Mouse (Mus musculus): ENCODE measurements around the gene Frmd3. TPM values are rescaled to one million over a fixed set of nuclear protein-coding genes. Genes with fewer than 3 reads are reported as not detected.
"Not testable (repeated sequence)": the region's sequence is repeated elsewhere in the genome, so short reads cannot be mapped to it uniquely, and the experiment has no call there.

The Frmd3 gene
- polyA plus RNA-seq, 1 experiment from 2014 or later: 0.35 TPM

- no peak for ATAC-seq
These were observed 97.6 kb downstream of the Frmd3 start for GRCm38 (mm10) chr4:74110816-74111215.

GRCm38 (mm10) chr4:74191528-74191927, 178.3 kb downstream of the Frmd3 start:
- ATAC-seq: no peak
- Histone ChIP-seq H3K27ac (ENCODE audit: low read length) (no peak overlapping the region), H3K36me3 (ENCODE audit: control insufficient read depth, insufficient read depth, low read length) (no peaks in the 10 kb centered on the region), H3K9me3 (ENCODE audit: control insufficient read depth, low read length) (no peaks in the 10 kb centered on the region), H3K27me3 (replicated peaks; ENCODE audit: control insufficient read depth, insufficient read depth, low read length) (no peaks in the 10 kb centered on the region), H3K9ac (ENCODE audit: low read depth, low read length) (no peak overlapping the region), H3K4me1 (ENCODE audit: control insufficient read depth, insufficient read depth, low read length) (no peaks in the 10 kb centered on the region), H3K4me3 (ENCODE audit: low read length) (no peak overlapping the region), H3K4me2 (ENCODE audit: low read depth, low read length) (no peak overlapping the region)

More at GRCm38 (mm10) chr4:74110816-74111215, 97.6 kb downstream of the Frmd3 start:
- Histone ChIP-seq H3K9ac (ENCODE audit: low read depth, low read length) (no peak overlapping the region), H3K4me1 (ENCODE audit: control insufficient read depth, insufficient read depth, low read length) (no peaks in the 10 kb centered on the region), H3K27me3 (replicated peaks; ENCODE audit: control insufficient read depth, insufficient read depth, low read length) (no peaks in the 10 kb centered on the region), H3K27ac (ENCODE audit: low read length) (no peak overlapping the region), H3K4me3 (ENCODE audit: low read length) (no peak overlapping the region), H3K4me2 (ENCODE audit: low read depth, low read length) (no peak overlapping the region), H3K9me3 (ENCODE audit: control insufficient read depth, low read length) (no peaks in the 10 kb centered on the region), H3K36me3 (ENCODE audit: control insufficient read depth, insufficient read depth, low read length) (no peaks in the 10 kb centered on the region)
- 83% methylated on average over 3 of the region's 3 CpGs for WGBS

- Histone ChIP-seq H3K36me3 (ENCODE audit: control insufficient read depth, insufficient read depth, low read length) (no peaks in the 10 kb centered on the region), H3K27me3 (replicated peaks; ENCODE audit: control insufficient read depth, insufficient read depth, low read length) (no peaks in the 10 kb centered on the region), H3K4me3 (ENCODE audit: low read length) (no peak overlapping the region), H3K4me1 (ENCODE audit: control insufficient read depth, insufficient read depth, low read length) (no peaks in the 10 kb centered on the region), H3K27ac (ENCODE audit: low read length) (no peak overlapping the region), H3K9me3 (ENCODE audit: control insufficient read depth, low read length) (no peaks in the 10 kb centered on the region), H3K4me2 (ENCODE audit: low read depth, low read length) (no peak overlapping the region), H3K9ac (ENCODE audit: low read depth, low read length) (no peak overlapping the region)
- ATAC-seq: no peak
These were observed 188.1 kb downstream of the Frmd3 start for GRCm38 (mm10) chr4:74201281-74201811.

- H3K9me3 ChIP-seq (ENCODE audit: control insufficient read depth, low read length); H3K27ac ChIP-seq (ENCODE audit: low read length); H3K9ac ChIP-seq (ENCODE audit: low read depth, low read length); ATAC-seq; H3K4me2 ChIP-seq (ENCODE audit: low read depth, low read length); H3K27me3 ChIP-seq (replicated peaks; ENCODE audit: control insufficient read depth, insufficient read depth, low read length); H3K4me1 ChIP-seq (ENCODE audit: control insufficient read depth, insufficient read depth, low read length); H3K36me3 ChIP-seq (ENCODE audit: control insufficient read depth, insufficient read depth, low read length); H3K4me3 ChIP-seq (ENCODE audit: low read length): not testable (repeated sequence)
- WGBS: 92% methylated on average over 1 of the region's 1 CpGs
These were observed 208.5 kb downstream of the Frmd3 start for GRCm38 (mm10) chr4:74221780-74222179.

GRCm38 (mm10) chr4:74222360-74222759, 209.1 kb downstream of the Frmd3 start:
- no peaks in the 10 kb centered on the region for H3K4me1 ChIP-seq (ENCODE audit: control insufficient read depth, insufficient read depth, low read length)
- H3K36me3 ChIP-seq (ENCODE audit: control insufficient read depth, insufficient read depth, low read length): no peaks in the 10 kb centered on the region
- H3K27me3 ChIP-seq (replicated peaks; ENCODE audit: control insufficient read depth, insufficient read depth, low read length): no peaks in the 10 kb centered on the region
- no peak overlapping the region for H3K4me3 ChIP-seq (ENCODE audit: low read length)
- WGBS: 34% methylated on average over 3 of the region's 3 CpGs
- H3K4me2 ChIP-seq (ENCODE audit: low read depth, low read length): no peak overlapping the region
- no peaks in the 10 kb centered on the region for H3K9me3 ChIP-seq (ENCODE audit: control insufficient read depth, low read length)
- no peak overlapping the region for H3K27ac ChIP-seq (ENCODE audit: low read length)
- ATAC-seq: no peak
- no peak overlapping the region for H3K9ac ChIP-seq (ENCODE audit: low read depth, low read length)

GRCm38 (mm10) chr4:74224210-74224609, 211.0 kb downstream of the Frmd3 start:
- no peak for ATAC-seq
- Histone ChIP-seq H3K9ac (ENCODE audit: low read depth, low read length) (no peak overlapping the region), H3K27ac (ENCODE audit: low read length) (no peak overlapping the region), H3K4me2 (ENCODE audit: low read depth, low read length) (no peak overlapping the region), H3K36me3 (ENCODE audit: control insufficient read depth, insufficient read depth, low read length) (no peaks in the 10 kb centered on the region), H3K4me1 (ENCODE audit: control insufficient read depth, insufficient read depth, low read length) (no peaks in the 10 kb centered on the region), H3K4me3 (ENCODE audit: low read length) (no peak overlapping the region), H3K9me3 (ENCODE audit: control insufficient read depth, low read length) (no peaks in the 10 kb centered on the region), H3K27me3 (replicated peaks; ENCODE audit: control insufficient read depth, insufficient read depth, low read length) (no peaks in the 10 kb centered on the region)
- 65% methylated on average over 2 of the region's 2 CpGs for WGBS

- H3K9me3 ChIP-seq (ENCODE audit: control insufficient read depth, low read length): no peaks in the 10 kb centered on the region
- H3K4me3 ChIP-seq (ENCODE audit: low read length): no peak overlapping the region
- no peaks in the 10 kb centered on the region for H3K36me3 ChIP-seq (ENCODE audit: control insufficient read depth, insufficient read depth, low read length)
- no peak overlapping the region for H3K9ac ChIP-seq (ENCODE audit: low read depth, low read length)
- 75% methylated on average over 4 of the region's 4 CpGs for WGBS
- ATAC-seq: peak; percentile 31; the same call in 1 of the 2 replicates
- no peak overlapping the region for H3K27ac ChIP-seq (ENCODE audit: low read length)
- no peak overlapping the region for H3K4me2 ChIP-seq (ENCODE audit: low read depth, low read length)
- H3K27me3 ChIP-seq (replicated peaks; ENCODE audit: control insufficient read depth, insufficient read depth, low read length): no peaks in the 10 kb centered on the region
- no peaks in the 10 kb centered on the region for H3K4me1 ChIP-seq (ENCODE audit: control insufficient read depth, insufficient read depth, low read length)
These were observed 217.8 kb downstream of the Frmd3 start for GRCm38 (mm10) chr4:74230994-74231393.

GRCm38 (mm10) chr4:74231405-74231804, 218.2 kb downstream of the Frmd3 start:
- 61% methylated on average over 5 of the region's 5 CpGs for WGBS
- peak; percentile 77 for ATAC-seq

GRCm38 (mm10) chr4:74233534-74233933, 220.3 kb downstream of the Frmd3 start:
- Histone ChIP-seq H3K4me2 (ENCODE audit: low read depth, low read length) (no peak overlapping the region), H3K27me3 (replicated peaks; ENCODE audit: control insufficient read depth, insufficient read depth, low read length) (no peaks in the 10 kb centered on the region), H3K9ac (ENCODE audit: low read depth, low read length) (no peak overlapping the region), H3K36me3 (ENCODE audit: control insufficient read depth, insufficient read depth, low read length) (no peaks in the 10 kb centered on the region), H3K4me1 (ENCODE audit: control insufficient read depth, insufficient read depth, low read length) (no peaks in the 10 kb centered on the region), H3K27ac (ENCODE audit: low read length) (no peak overlapping the region), H3K9me3 (ENCODE audit: control insufficient read depth, low read length) (no peaks in the 10 kb centered on the region), H3K4me3 (ENCODE audit: low read length) (no peak overlapping the region)
- WGBS: 87% methylated on average over 3 of the region's 3 CpGs
- ATAC-seq: no peak

More at GRCm38 (mm10) chr4:74231405-74231804, 218.2 kb downstream of the Frmd3 start:
- Histone ChIP-seq H3K4me1 (ENCODE audit: control insufficient read depth, insufficient read depth, low read length) (no peaks in the 10 kb centered on the region), H3K27ac (ENCODE audit: low read length) (no peak overlapping the region), H3K4me3 (ENCODE audit: low read length) (no peak overlapping the region), H3K27me3 (replicated peaks; ENCODE audit: control insufficient read depth, insufficient read depth, low read length) (no peaks in the 10 kb centered on the region), H3K36me3 (ENCODE audit: control insufficient read depth, insufficient read depth, low read length) (no peaks in the 10 kb centered on the region), H3K9ac (ENCODE audit: low read depth, low read length) (no peak overlapping the region), H3K9me3 (ENCODE audit: control insufficient read depth, low read length) (no peaks in the 10 kb centered on the region), H3K4me2 (ENCODE audit: low read depth, low read length) (no peak overlapping the region)

- Histone ChIP-seq H3K9me3 (ENCODE audit: control insufficient read depth, low read length) (no peaks in the 10 kb centered on the region), H3K9ac (ENCODE audit: low read depth, low read length) (no peak within 1 kb of the TSS), H3K4me2 (ENCODE audit: low read depth, low read length) (no peak within 1 kb of the TSS), H3K36me3 (ENCODE audit: control insufficient read depth, insufficient read depth, low read length) (no peaks in the 10 kb centered on the region), H3K27me3 (replicated peaks; ENCODE audit: control insufficient read depth, insufficient read depth, low read length) (no peaks in the 10 kb centered on the region), H3K4me1 (ENCODE audit: control insufficient read depth, insufficient read depth, low read length) (no peaks in the 10 kb centered on the region), H3K27ac (ENCODE audit: low read length) (no peak within 1 kb of the TSS), H3K4me3 (ENCODE audit: low read length) (no peak within 1 kb of the TSS)
- ATAC-seq: no peak
- 81% methylated on average over 1 of the region's 1 CpGs for WGBS
These were observed 228.9 kb downstream of the Frmd3 start, which contains the start of gene Kdm4c for GRCm38 (mm10) chr4:74242176-74242575. Kdm4c (plus strand) TSS chr4:74242497.
